Mouse (Mus musculus) intestine, embryonic 14.5 days (tissue): ENCODE data around the gene Cfap161. TPM values are rescaled to one million over a fixed set of nuclear protein-coding genes. Genes with fewer than 3 reads are reported as not detected.

Experiments used
- ATAC-seq: fragments of 200-750 bp; cut with Nextera tagmentation; replicated peaks from 2 replicates; pipeline ENCODE4 v1.8.0; 2017; ENCODE audit warnings: low read depth, moderate number of reproducible peaks, moderate TSS enrichment, moderate library complexity; ENCODE audit not compliant: low FRiP score, low TSS enrichment
- DNase-seq: peaks from one replicate; pipeline ENCODE4 v3.0.0-alpha.2; 2018; ENCODE audit warnings: low spot score
- H3K27ac ChIP-seq: fragments of 300-500 bp; sonication (generic); 2 replicates; pipeline ENCODE4 v1.5.1; 2014; ENCODE audit warnings: low read depth, mild to moderate bottlenecking, control low read depth
- H3K27me3 ChIP-seq: fragments of 300-500 bp; sonication (generic); replicated peaks from 2 replicates; pipeline ENCODE4 v1.6.1; 2014; ENCODE audit warnings: low read length, control low read depth; ENCODE audit not compliant: control insufficient read depth, insufficient read depth
- H3K36me3 ChIP-seq: fragments of 300-500 bp; sonication (generic); 2 replicates; pipeline ENCODE4 v1.6.1; 2014; ENCODE audit warnings: low read length, control low read depth; ENCODE audit not compliant: control insufficient read depth, insufficient read depth
- H3K4me1 ChIP-seq: fragments of 300-500 bp; sonication (generic); replicated peaks from 2 replicates; pipeline ENCODE4 v1.6.1; 2014; ENCODE audit warnings: low read length, control low read depth, mixed read lengths; ENCODE audit not compliant: control insufficient read depth, insufficient read depth
- H3K4me2 ChIP-seq: fragments of 300-500 bp; sonication (generic); 2 replicates; pipeline ENCODE4 v1.6.1; 2014; ENCODE audit warnings: low read length
- H3K4me3 ChIP-seq: fragments of 300-500 bp; sonication (generic); 2 replicates; pipeline ENCODE4 v1.5.1; 2014; ENCODE audit warnings: low read depth, low read length, control low read depth, mixed read lengths
- H3K9ac ChIP-seq: fragments of 300-500 bp; sonication (generic); 2 replicates; pipeline ENCODE4 v1.6.1; 2014; ENCODE audit warnings: mild to moderate bottlenecking, low read length
- H3K9me3 ChIP-seq: fragments of 300-500 bp; sonication (generic); 2 replicates; pipeline ENCODE4 v1.6.1; 2016; ENCODE audit warnings: low read length, control low read depth; ENCODE audit not compliant: control insufficient read depth
- WGBS: fragments of 180-500 bp; shearing (Covaris S2); extraction: QIAGEN DNeasy Blood & Tissue Kit; methylation state at CpG from one replicate; pipeline ENCODE4 v1.1.7; 2014; 5-methylcytosine and 5-hydroxymethylcytosine counted together
- polyA plus RNA-seq: library from polyadenylated mRNA; unstranded; fragments of >200 nt; fragmentation: Nextera tagmentation; extraction: Ambion mirVana; gene quantifications from 2 replicates; pipeline ENCODE4 v1.2.1, GENCODE M21; 2014

Cfap161 gene
- polyA plus RNA-seq, 1 experiment from 2014 or later: 0.45 TPM

- no peaks in the 10 kb centered on the region for H3K9me3 ChIP-seq
- 0 out of 2 replicates have a peak, but pooled peaks cover 4% of the 10 kb centered on the region for H3K4me1 ChIP-seq
- no peak overlapping the region for H3K4me3 ChIP-seq
- H3K36me3 ChIP-seq: no peaks in the 10 kb centered on the region
- H3K27ac ChIP-seq: no peak overlapping the region
- H3K27me3 ChIP-seq: no peaks in the 10 kb centered on the region
- WGBS: 82% methylated on average over 7 of the region's 7 CpGs
- DNase-seq (peak; percentile 23), ATAC-seq (no peak)
- H3K4me2 ChIP-seq: no peak overlapping the region
- H3K9ac ChIP-seq: no peak overlapping the region
Observed at GRCm38 (mm10) chr7:83735108-83735781, 59.4 kb downstream of the Cfap161 start.

GRCm38 (mm10) chr7:83734671-83735082 lies 60.0 kb downstream of the Cfap161 start:
- ATAC-seq (no peak), DNase-seq (peak; percentile 9)
- Histone ChIP-seq H3K4me2 (no peak overlapping the region), H3K9ac (no peak overlapping the region), H3K4me1 (0 out of 2 replicates have a peak, but pooled peaks cover 4% of the 10 kb centered on the region), H3K9me3 (no peaks in the 10 kb centered on the region), H3K27ac (no peak overlapping the region), H3K4me3 (no peak overlapping the region), H3K27me3 (no peaks in the 10 kb centered on the region), H3K36me3 (no peaks in the 10 kb centered on the region)
- WGBS: 74% methylated on average over 6 of the region's 6 CpGs

- DNase-seq (no peak), ATAC-seq (no peak)
- Histone ChIP-seq H3K27ac (no peak overlapping the region), H3K9ac (no peak overlapping the region), H3K36me3 (no peaks in the 10 kb centered on the region), H3K27me3 (no peaks in the 10 kb centered on the region), H3K4me3 (no peak overlapping the region), H3K9me3 (no peaks in the 10 kb centered on the region), H3K4me1 (0 out of 2 replicates have a peak, but pooled peaks cover 4% of the 10 kb centered on the region), H3K4me2 (no peak overlapping the region)
- WGBS: 90% methylated on average over 3 of the region's 3 CpGs
Observed at GRCm38 (mm10) chr7:83734246-83734645, 60.4 kb downstream of the Cfap161 start.

DNA sequence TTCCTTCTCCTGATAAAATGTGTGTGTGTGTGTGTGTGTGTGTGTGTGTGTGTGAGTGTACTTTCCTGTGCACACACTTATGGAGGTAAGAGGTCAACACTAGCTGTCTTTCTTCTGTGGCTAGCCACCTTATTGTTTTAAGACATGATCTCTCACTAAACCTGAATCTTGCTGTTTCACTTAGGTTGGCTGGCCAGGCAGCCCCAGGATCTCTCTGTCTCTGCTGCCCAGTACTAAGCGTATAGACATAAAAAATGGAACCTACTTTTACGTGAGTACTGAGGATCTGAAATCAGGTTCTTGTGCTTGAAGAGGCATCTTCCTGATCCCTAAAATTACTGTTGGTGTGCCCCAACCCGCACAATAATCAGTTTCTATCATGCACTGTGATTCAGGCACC lies 61.9 kb downstream of the Cfap161 start:
- H3K27ac ChIP-seq: no peak overlapping the region
- no peak overlapping the region for H3K4me2 ChIP-seq
- no peak overlapping the region for H3K4me3 ChIP-seq
- H3K27me3 ChIP-seq: no peaks in the 10 kb centered on the region
- H3K9ac ChIP-seq: no peak overlapping the region
- no peaks in the 10 kb centered on the region for H3K9me3 ChIP-seq
- ATAC-seq: no peak
- no peaks in the 10 kb centered on the region for H3K36me3 ChIP-seq
- 0 out of 2 replicates have a peak, but pooled peaks cover under 1% of the 10 kb centered on the region for H3K4me1 ChIP-seq
- DNase-seq: peak; percentile 18
- WGBS: 92% methylated on average over 3 of the region's 3 CpGs

DNA sequence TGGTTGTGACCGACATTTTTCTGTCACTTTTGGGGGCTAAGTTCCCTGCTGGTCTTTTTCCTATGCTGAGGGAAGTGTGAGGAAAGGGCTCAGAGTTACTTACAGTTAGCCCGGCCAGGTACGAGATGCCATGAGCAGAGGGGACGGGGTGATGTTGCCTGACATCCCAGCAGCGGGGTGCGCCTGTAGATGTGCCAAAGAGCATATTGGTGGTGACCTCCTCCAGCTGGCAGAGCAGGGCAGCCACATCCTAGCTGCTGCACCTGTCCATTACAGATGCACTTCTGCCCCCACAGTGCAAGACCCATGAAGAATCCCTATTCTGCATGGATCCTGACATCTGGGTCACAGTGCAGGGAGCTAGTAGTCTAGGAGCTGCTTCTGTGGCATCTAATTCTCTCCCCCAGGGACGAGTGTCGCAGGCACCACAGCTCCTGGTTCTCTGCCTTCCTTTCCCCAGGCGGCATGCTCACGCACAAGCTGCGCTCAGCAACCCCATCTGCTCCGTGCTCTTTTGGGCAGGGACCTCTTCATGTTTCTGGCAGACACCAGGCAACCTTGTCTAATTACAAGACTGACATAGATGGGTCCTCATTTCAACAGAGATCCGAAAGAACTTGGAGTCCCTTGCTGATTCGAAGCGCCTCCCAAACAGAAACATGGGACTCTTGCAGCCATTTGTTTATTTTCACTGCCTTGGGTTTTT lies 62.6 kb downstream of the Cfap161 start:
- Histone ChIP-seq H3K4me3 (no peak overlapping the region), H3K4me1 (no peaks in the 10 kb centered on the region), H3K27ac (no peak overlapping the region), H3K36me3 (no peaks in the 10 kb centered on the region), H3K27me3 (no peaks in the 10 kb centered on the region), H3K9ac (no peak overlapping the region), H3K4me2 (no peak overlapping the region), H3K9me3 (no peaks in the 10 kb centered on the region)
- DNase-seq: peak; percentile 12
- WGBS: 81% methylated on average over 15 of the region's 15 CpGs
- no peak for ATAC-seq

GRCm38 (mm10) chr7:83731297-83731696 lies 63.4 kb downstream of the Cfap161 start:
- no peak overlapping the region for H3K27ac ChIP-seq
- H3K9ac ChIP-seq: no peak overlapping the region
- H3K9me3 ChIP-seq: no peaks in the 10 kb centered on the region
- H3K36me3 ChIP-seq: no peaks in the 10 kb centered on the region
- H3K4me2 ChIP-seq: no peak overlapping the region
- H3K4me3 ChIP-seq: no peak overlapping the region
- DNase-seq (peak; percentile 16), ATAC-seq (no peak)
- no peaks in the 10 kb centered on the region for H3K27me3 ChIP-seq
- 77% methylated on average over 6 of the region's 6 CpGs for WGBS
- no peaks in the 10 kb centered on the region for H3K4me1 ChIP-seq

GRCm38 (mm10) chr7:83726936-83727632 lies 67.6 kb downstream of the Cfap161 start:
- WGBS: 42% methylated on average over 5 of the region's 5 CpGs
- no peak for DNase-seq
- Histone ChIP-seq H3K9me3 (no peaks in the 10 kb centered on the region), H3K27me3 (no peaks in the 10 kb centered on the region), H3K36me3 (no peaks in the 10 kb centered on the region), H3K9ac (no peak overlapping the region), H3K27ac (no peak overlapping the region), H3K4me3 (no peak overlapping the region), H3K4me2 (no peak overlapping the region), H3K4me1 (no peaks in the 10 kb centered on the region)
- ATAC-seq: no peak

GRCm38 (mm10) chr7:83725801-83726200 lies 68.9 kb downstream of the Cfap161 start:
- Histone ChIP-seq H3K9me3 (no peaks in the 10 kb centered on the region), H3K27me3 (no peaks in the 10 kb centered on the region), H3K27ac (no peak overlapping the region), H3K9ac (no peak overlapping the region), H3K4me3 (no peak overlapping the region), H3K4me2 (no peak overlapping the region), H3K4me1 (no peaks in the 10 kb centered on the region), H3K36me3 (no peaks in the 10 kb centered on the region)
- DNase-seq (no peak), ATAC-seq (no peak)
